Mouse (Mus musculus) heart, embryonic 14.5 days (tissue): Measurements from ENCODE around the gene Gm17571. TPM values are rescaled to one million over a fixed set of nuclear protein-coding genes. Genes with fewer than 3 reads are reported as not detected.
A peak's percentile ranks its signal among the peaks of the same experiment; 100 is the strongest.

ENCODE experiments used
- ATAC-seq: fragments of 200-750 bp; cut with Nextera tagmentation; 2 replicates; pipeline ENCODE4 v1.8.0; 2017; ENCODE audit warnings: low read depth, moderate TSS enrichment; ENCODE audit not compliant: insufficient number of reproducible peaks, insufficient read depth, low FRiP score
- H3K27ac ChIP-seq, 2 experiments: fragments of 200-500 bp in 1 of 2; fragments of 300-500 bp in 1 of 2; sonication (generic) in 1 of 2; replicated peaks in 1 of 2; 2 replicates each; pipeline ENCODE4 v1.5.1; 2012 to 2014; ENCODE audit warnings: low read depth in 2 of 2, low read length in 2 of 2, control low read depth in 1 of 2, mild to moderate bottlenecking in 1 of 2, mixed read lengths in 1 of 2; ENCODE audit not compliant: control insufficient read depth in 1 of 2, insufficient read depth in 1 of 2
- H3K27me3 ChIP-seq: fragments of 300-500 bp; sonication (generic); 2 replicates; pipeline ENCODE4 v1.6.1; 2014; ENCODE audit warnings: mild to moderate bottlenecking, low read length, control low read depth; ENCODE audit not compliant: control insufficient read depth, insufficient read depth
- H3K36me3 ChIP-seq: fragments of 300-500 bp; sonication (generic); 2 replicates; pipeline ENCODE4 v1.6.1; 2014; ENCODE audit warnings: mild to moderate bottlenecking, control low read depth, low read length, mixed read lengths; ENCODE audit not compliant: control insufficient read depth, insufficient read depth
- H3K4me1 ChIP-seq, 2 experiments: fragments of 200-500 bp in 1 of 2; fragments of 300-500 bp in 1 of 2; sonication (generic) in 1 of 2; 2 replicates each; pipeline ENCODE4 v1.6.1; 2012 to 2014; ENCODE audit warnings: low read length in 2 of 2, control low read depth in 1 of 2, mixed read lengths in 1 of 2; ENCODE audit not compliant: control insufficient read depth in 2 of 2, insufficient read depth in 2 of 2
- H3K4me2 ChIP-seq: fragments of 300-500 bp; sonication (generic); 2 replicates; pipeline ENCODE4 v1.6.1; 2014; ENCODE audit warnings: mild to moderate bottlenecking, low read length
- H3K4me3 ChIP-seq, 2 experiments: fragments of 200-500 bp in 1 of 2; fragments of 300-500 bp in 1 of 2; sonication (generic) in 1 of 2; 2 replicates each; pipeline ENCODE4 v1.5.1; 2012 to 2014; ENCODE audit warnings: low read length in 2 of 2, mild to moderate bottlenecking in 2 of 2, control low read depth in 1 of 2, low read depth in 1 of 2, moderate library complexity in 1 of 2; ENCODE audit not compliant: control insufficient read depth in 1 of 2, insufficient read depth in 1 of 2
- H3K9ac ChIP-seq: fragments of 300-500 bp; sonication (generic); 2 replicates; pipeline ENCODE4 v1.6.1; 2014; ENCODE audit warnings: mild to moderate bottlenecking, low read length
- H3K9me3 ChIP-seq: fragments of 300-500 bp; sonication (generic); 2 replicates; pipeline ENCODE4 v1.6.1; 2016; ENCODE audit warnings: low read length, control low read depth; ENCODE audit not compliant: control insufficient read depth
- WGBS: fragments of 180-500 bp; shearing (Covaris S2); extraction: QIAGEN DNeasy Blood & Tissue Kit; methylation state at CpG from one replicate; pipeline ENCODE4 v1.1.7; 2014; 5-methylcytosine and 5-hydroxymethylcytosine counted together
- polyA plus RNA-seq: library from polyadenylated mRNA; unstranded; fragments of >200 nt; fragmentation: Nextera tagmentation; extraction: Ambion mirVana; gene quantifications from 2 replicates; pipeline ENCODE4 v1.2.1, GENCODE M21; 2014

The Gm17571 gene
- polyA plus RNA-seq, 1 experiment from 2014 or later = not detected

DNA sequence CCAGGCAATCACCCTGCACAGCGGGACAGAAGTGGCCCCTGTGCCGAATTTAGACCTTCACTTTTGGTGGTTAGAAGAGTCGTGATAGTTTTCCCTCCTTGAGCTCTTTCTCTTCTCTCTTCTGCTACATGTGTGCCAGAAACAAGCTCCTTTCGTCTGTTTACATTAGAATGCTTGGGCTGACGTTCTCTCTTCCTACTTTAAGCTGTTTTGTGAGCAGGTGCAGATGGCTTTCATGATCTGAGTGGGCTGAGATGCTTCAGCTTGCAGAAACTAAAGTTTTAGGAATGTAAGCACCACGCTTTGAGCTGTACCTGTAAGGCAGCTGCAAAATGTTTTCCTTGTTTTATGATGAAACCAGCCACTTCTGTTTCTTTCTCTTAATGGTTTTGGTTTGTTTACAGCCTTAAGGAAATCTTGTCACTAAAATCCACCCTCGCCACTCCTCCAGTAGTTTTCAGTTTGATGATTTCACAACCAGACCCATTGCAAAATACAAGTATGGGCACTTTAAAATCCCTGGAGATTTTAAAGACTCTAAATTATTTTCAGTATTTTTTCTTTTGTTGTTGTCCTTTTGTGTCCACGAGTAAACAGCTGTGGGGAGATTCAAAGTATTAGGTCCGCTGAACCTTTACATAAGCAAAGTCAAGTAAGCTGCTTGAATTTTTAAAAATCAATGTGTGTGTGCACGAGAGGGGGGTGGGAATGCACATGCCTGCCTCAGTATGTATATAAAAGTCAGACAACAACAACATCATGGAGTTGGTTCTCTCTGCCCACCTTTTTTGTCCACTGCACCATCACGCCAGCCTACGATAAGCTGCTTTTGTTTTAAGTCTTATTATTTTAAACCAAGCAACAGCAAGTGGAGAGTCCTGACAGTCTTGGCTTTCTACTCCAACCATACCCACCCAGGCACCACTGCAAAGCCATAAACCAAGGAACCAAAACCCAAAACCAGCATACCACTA lies 38.0 kb upstream of the Gm17571 start:
- Histone ChIP-seq H3K4me1 (peaks cover 8 to 27% of the 10 kb centered on the region in 2 experiments), H3K27me3 (no peaks in the 10 kb centered on the region), H3K9me3 (no peaks in the 10 kb centered on the region), H3K27ac (peak overlapping the region; percentile 71 to 79), H3K9ac (peak overlapping the region; percentile 60), H3K4me2 (peak overlapping the region; percentile 65), H3K4me3 (peak overlapping the region in 1 of 2 experiments; percentile 6; a peak in 1 of 4 replicates), H3K36me3 (no peaks in the 10 kb centered on the region)
- ATAC-seq = no peak
- 50% methylated on average over 12 of the region's 12 CpGs for WGBS

DNA sequence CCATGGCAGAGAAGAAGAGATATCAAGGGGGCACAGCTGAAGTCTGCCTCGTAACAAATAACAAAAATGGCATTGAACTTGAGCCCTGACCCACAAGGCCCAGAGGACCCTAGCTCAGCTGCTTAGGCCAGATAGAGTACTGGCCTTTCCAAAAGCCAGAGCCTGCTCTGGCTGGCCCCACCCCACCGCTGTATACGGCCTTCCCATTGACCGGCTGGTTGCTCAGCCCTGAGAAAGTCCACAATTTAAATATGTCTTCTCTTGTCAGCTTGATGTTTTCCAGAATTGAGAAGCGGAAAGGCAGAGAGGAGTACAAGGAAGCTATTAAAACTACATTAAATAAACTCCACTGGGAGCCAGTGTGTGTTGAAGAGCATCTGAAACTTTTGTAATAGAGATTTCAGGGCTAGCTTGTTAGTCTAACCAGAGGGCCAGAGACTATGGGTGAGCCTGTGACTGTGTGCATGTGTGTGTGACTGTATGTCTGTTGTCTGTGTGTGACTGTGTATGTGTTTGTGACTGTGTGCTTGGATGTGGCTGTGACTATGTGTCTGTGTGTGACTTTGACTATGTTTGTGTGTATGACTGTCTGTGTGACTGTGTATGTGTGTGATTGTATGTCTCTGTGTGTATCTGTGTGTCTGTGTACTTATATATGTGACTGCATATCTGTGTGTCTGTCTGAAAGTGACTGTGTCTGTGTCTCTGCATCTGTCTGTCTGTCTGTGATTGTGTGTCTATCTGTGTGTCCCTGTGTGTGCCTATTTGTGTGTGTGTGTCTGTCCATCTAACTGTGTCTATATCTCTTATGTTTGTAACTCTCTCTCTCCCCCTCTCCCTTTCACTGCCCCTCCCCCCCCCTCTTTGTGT lies 36.9 kb upstream of the Gm17571 start:
- Histone ChIP-seq H3K36me3 (no peaks in the 10 kb centered on the region), H3K4me3 (no peak overlapping the region), H3K27ac (peak overlapping the region; percentile 18 to 71), H3K27me3 (no peaks in the 10 kb centered on the region), H3K9me3 (no peaks in the 10 kb centered on the region), H3K9ac (peak overlapping the region; percentile 60; the same call in 1 of the 2 replicates), H3K4me2 (peak overlapping the region; percentile 65), H3K4me1 (peaks cover 8 to 27% of the 10 kb centered on the region in 2 experiments)
- ATAC-seq = peak; percentile 31; the same call in 1 of the 2 replicates
- 32% methylated on average over 5 of the region's 5 CpGs for WGBS

DNA sequence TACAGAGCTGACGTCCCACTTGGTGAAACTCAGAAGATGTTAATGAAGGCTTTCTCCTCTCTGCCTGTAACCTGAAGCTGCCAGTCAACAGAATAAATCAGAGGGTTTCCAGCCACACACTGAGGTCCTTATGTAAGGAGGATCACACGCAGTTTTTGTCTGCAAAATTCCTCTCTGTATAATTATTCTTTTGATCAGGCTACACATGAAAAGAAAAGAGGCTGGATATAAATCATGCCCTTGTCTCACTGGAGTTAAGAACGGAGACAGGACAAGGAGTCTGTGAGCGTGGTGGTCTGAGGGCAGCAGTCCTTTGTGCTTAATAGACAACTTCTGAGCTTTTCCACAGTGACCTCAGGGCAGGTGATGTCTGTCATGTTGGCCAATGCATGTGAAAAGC lies 32.7 kb upstream of the Gm17571 start:
- no peaks in the 10 kb centered on the region for H3K27me3 ChIP-seq
- no peaks in the 10 kb centered on the region for H3K36me3 ChIP-seq
- no peak overlapping the region for H3K4me2 ChIP-seq
- no peak for ATAC-seq
- H3K4me3 ChIP-seq = no peak overlapping the region
- H3K4me1 ChIP-seq = peaks cover 7 to 26% of the 10 kb centered on the region in 2 experiments
- no peaks in the 10 kb centered on the region for H3K9me3 ChIP-seq
- H3K9ac ChIP-seq = no peak overlapping the region
- no peak overlapping the region for H3K27ac ChIP-seq
- WGBS = 74% methylated on average over 4 of the region's 4 CpGs

DNA sequence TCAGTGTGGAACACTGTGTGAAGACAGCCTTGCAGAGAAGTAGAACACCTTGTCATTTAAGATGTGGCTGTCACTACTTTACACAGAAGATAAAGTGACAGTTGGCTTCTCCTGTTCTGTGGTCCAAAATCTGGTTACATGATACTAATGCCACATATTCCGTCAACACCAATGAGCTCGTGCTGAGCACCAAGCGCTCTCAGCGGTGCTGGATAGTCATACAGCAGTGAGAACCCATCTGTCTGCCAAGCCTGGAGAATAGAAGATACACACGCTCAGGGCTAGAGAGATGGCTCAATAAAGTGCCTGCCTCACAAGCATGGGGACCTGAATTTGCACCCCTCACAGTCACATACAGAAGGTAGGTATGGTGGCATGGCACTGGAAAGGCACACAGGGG lies 28.4 kb upstream of the Gm17571 start:
- H3K4me1 ChIP-seq = peaks cover 2 to 13% of the 10 kb centered on the region in 2 experiments; a peak in 2 of 4 replicates
- H3K27ac ChIP-seq = no peak overlapping the region
- H3K4me3 ChIP-seq = no peak overlapping the region
- WGBS = 86% methylated on average over 5 of the region's 5 CpGs
- H3K9me3 ChIP-seq = no peaks in the 10 kb centered on the region
- no peaks in the 10 kb centered on the region for H3K27me3 ChIP-seq
- no peaks in the 10 kb centered on the region for H3K36me3 ChIP-seq
- ATAC-seq = no peak
- H3K4me2 ChIP-seq = no peak overlapping the region
- no peak overlapping the region for H3K9ac ChIP-seq

DNA sequence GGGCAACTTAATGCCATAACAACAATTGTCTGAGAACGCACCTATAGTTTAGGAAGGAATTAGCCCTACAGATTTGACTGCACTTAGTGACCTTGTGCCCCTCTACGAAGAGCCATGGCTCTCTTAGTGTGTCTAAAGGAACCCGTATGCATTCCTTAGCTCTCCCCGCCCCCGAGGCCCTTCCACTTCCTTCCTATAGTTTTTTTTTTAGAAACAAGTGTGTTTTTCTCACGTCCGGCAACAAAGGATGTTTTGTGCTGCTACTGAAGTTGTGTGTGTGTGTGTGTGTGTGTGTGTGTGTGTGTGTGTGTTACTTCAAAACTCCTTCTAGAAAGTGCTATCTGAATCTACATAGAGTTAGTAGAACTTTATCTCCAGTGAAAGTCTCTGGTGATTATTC lies 23.5 kb upstream of the Gm17571 start:
- Histone ChIP-seq H3K9me3 (no peaks in the 10 kb centered on the region), H3K27me3 (no peaks in the 10 kb centered on the region), H3K4me2 (no peak overlapping the region), H3K4me3 (no peak overlapping the region), H3K36me3 (no peaks in the 10 kb centered on the region), H3K9ac (no peak overlapping the region), H3K4me1 (peaks cover 17 to 38% of the 10 kb centered on the region in 2 experiments), H3K27ac (peak overlapping the region in 1 of 2 experiments; percentile 56; a peak in 2 of 4 replicates)
- WGBS = 24% methylated on average over 7 of the region's 7 CpGs
- ATAC-seq = no peak

DNA sequence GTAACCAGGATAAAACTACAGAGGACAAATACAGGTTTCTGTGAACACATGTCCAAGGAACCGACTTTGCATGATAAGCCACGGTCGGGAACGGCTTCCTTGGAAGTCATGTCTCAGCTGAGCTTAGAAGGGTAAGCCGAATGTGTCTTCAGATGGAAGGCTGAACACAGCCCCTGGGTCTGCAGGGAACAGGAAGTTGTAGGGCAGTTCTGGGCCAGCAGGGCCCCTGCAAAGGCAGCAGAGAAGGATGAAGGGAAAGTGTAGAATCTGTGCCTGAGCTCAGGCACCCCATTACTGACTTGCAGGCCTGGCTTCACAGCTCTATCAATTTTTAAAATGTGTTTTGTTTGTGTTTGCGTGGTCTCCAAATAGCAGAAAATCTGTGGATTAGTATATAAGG lies 22.2 kb upstream of the Gm17571 start:
- no peak overlapping the region for H3K4me2 ChIP-seq
- ATAC-seq = no peak
- no peak overlapping the region for H3K9ac ChIP-seq
- peak overlapping the region; percentile 9 to 56 for H3K27ac ChIP-seq
- H3K36me3 ChIP-seq = no peaks in the 10 kb centered on the region
- no peaks in the 10 kb centered on the region for H3K9me3 ChIP-seq
- H3K27me3 ChIP-seq = no peaks in the 10 kb centered on the region
- whole genome bisulfite sequencing = 58% methylated on average over 6 of the region's 6 CpGs
- peaks cover 17 to 44% of the 10 kb centered on the region in 2 experiments for H3K4me1 ChIP-seq
- no peak overlapping the region for H3K4me3 ChIP-seq

DNA sequence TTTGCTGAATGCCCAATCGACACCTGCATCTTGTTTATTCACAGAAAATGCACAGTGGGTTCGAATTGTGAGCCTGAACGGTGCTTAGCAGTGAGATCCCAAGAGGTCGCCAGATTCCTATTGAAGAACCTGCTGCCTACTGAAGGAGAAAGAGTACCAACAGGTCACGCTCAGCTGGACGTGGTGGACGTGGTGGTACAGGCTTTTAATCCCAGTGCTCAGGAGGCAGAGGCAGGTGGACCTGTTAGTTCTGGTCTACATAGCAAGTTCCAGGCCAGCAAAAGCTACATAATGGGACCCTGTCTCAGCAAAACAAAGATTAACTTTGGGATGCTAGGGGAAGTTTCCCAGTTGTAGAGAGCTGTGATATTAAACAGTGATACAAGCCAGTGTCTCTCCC lies 21.2 kb upstream of the Gm17571 start:
- 78% methylated on average over 7 of the region's 7 CpGs for WGBS
- H3K9me3 ChIP-seq = no peaks in the 10 kb centered on the region
- H3K27me3 ChIP-seq = no peaks in the 10 kb centered on the region
- no peak overlapping the region for H3K27ac ChIP-seq
- no peak for ATAC-seq
- H3K36me3 ChIP-seq = no peaks in the 10 kb centered on the region
- no peak overlapping the region for H3K9ac ChIP-seq
- H3K4me2 ChIP-seq = no peak overlapping the region
- H3K4me1 ChIP-seq = peaks cover 17 to 44% of the 10 kb centered on the region in 2 experiments
- no peak overlapping the region for H3K4me3 ChIP-seq
